Mouse (Mus musculus) stomach, postnatal 0 days (tissue): Measurements from ENCODE around the gene Hjurp. TPM values are rescaled to one million over a fixed set of nuclear protein-coding genes. Genes with fewer than 3 reads are reported as not detected.

ENCODE experiments used
- ATAC-seq: fragments of 200-750 bp; cut with Nextera tagmentation; 2 replicates; pipeline ENCODE4 v1.8.0; 2017; ENCODE audit not compliant: low FRiP score, low TSS enrichment
- DNase-seq: peaks from one replicate; pipeline ENCODE4 v3.0.0-alpha.2; 2016; ENCODE audit warnings: low spot score
- H3K27ac ChIP-seq: fragments of 300-500 bp; sonication (generic); replicated peaks from 2 replicates; pipeline ENCODE4 v1.5.1; 2014; ENCODE audit warnings: mild to moderate bottlenecking, control low read depth
- H3K27me3 ChIP-seq: fragments of 300-500 bp; sonication (generic); 2 replicates; pipeline ENCODE4 v1.6.1; 2014; ENCODE audit warnings: low read length; ENCODE audit not compliant: control insufficient read depth, insufficient read depth
- H3K36me3 ChIP-seq: fragments of 300-500 bp; sonication (generic); 2 replicates; pipeline ENCODE4 v1.6.1; 2014; ENCODE audit warnings: low read length, mixed read lengths; ENCODE audit not compliant: control insufficient read depth, insufficient read depth
- H3K4me1 ChIP-seq: fragments of 300-500 bp; sonication (generic); replicated peaks from 2 replicates; pipeline ENCODE4 v1.6.1; 2014; ENCODE audit warnings: antibody characterized with exemption; ENCODE audit not compliant: control insufficient read depth, insufficient read depth
- H3K4me2 ChIP-seq: fragments of 300-500 bp; sonication (generic); replicated peaks from 2 replicates; pipeline ENCODE4 v1.6.1; 2014; ENCODE audit warnings: low read depth, mild to moderate bottlenecking, control low read depth, moderate library complexity
- H3K4me3 ChIP-seq: fragments of 300-500 bp; sonication (generic); 2 replicates; pipeline ENCODE4 v1.5.1; 2014; ENCODE audit warnings: low read depth, low read length, control low read depth
- H3K9ac ChIP-seq: fragments of 300-500 bp; sonication (generic); 2 replicates; pipeline ENCODE4 v1.6.1; 2014; ENCODE audit warnings: mild to moderate bottlenecking, low read length, control low read depth, mixed read lengths
- H3K9me3 ChIP-seq: fragments of 300-500 bp; sonication (generic); 2 replicates; pipeline ENCODE4 v1.6.1; 2016; ENCODE audit warnings: low read length; ENCODE audit not compliant: control insufficient read depth
- CTCF ChIP-seq: IDR thresholded peaks from 2 replicates; pipeline ENCODE4 v1.5.1; 2016; ENCODE audit warnings: antibody characterized with exemption, low read depth, mild to moderate bottlenecking, moderate library complexity
- EP300 ChIP-seq: optimal IDR thresholded peaks from 2 replicates; pipeline ENCODE3; 2016; ENCODE audit warnings: antibody characterized with exemption
- WGBS: fragments of 180-500 bp; shearing (Covaris S2); extraction: QIAGEN DNeasy Blood & Tissue Kit; methylation state at CpG from one replicate; pipeline ENCODE4 v1.1.7; 2014; 5-methylcytosine and 5-hydroxymethylcytosine counted together
- polyA plus RNA-seq: library from polyadenylated mRNA; unstranded; fragments of >200 nt; fragmentation: Nextera tagmentation; extraction: Ambion mirVana; gene quantifications from 2 replicates; pipeline ENCODE4 v1.2.1, GENCODE M21; 2015

Gene Hjurp
- polyA plus RNA-seq, 1 experiment from 2014 or later = 34.1 TPM

DNA sequence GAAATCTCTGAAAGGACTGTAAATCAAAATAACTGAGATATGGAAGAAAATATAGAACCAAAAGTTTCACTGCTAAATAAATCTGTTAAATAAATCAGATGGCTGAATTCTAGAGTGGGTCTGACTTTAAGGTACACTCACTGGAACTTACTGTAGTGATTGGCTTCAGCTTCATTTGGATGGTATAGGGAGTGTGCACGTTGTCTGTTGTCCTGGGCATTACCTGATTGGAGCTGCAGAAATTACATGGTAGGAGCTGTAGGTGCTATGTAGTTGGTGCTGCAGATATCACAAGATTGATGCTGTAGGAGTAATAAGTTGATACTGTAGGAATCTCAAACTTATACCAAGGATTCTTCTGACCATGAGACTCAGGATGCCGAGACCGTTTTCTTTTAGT is 32.9 kb upstream of the Hjurp start:
- DNase-seq = no peak

DNA sequence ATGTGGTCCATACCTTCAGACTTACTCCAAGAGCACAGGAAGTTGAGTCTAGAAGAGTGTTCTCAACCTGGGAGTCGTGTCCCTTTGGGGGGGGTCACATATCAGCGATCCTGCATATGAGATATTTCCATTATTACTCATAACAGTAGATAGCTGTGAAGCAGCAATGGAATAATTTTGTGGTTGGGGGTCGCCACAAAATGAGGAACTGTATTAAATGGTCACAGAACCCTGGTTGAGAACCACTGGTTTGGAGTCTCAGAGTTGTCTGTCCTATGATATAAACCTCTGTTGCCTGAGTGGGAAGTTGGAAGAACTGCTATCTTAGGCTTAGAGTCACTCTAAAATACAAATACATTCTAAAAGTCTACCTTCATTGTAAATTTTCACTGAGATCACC is 32.5 kb upstream of the Hjurp start:
- WGBS = 47% methylated on average over 3 of the region's 3 CpGs

More for the DNA sequence above, 32.9 kb upstream of the Hjurp start:
- peaks cover 9% of the 10 kb centered on the region for H3K9me3 ChIP-seq
- no peaks in the 10 kb centered on the region for H3K4me1 ChIP-seq
- H3K27ac ChIP-seq = no peak overlapping the region
- no peak overlapping the region for H3K9ac ChIP-seq
- no peak for ATAC-seq
- no peak overlapping the region for H3K4me2 ChIP-seq
- H3K4me3 ChIP-seq = no peak overlapping the region
- H3K27me3 ChIP-seq = no peaks in the 10 kb centered on the region
- WGBS = 64% methylated on average over 3 of the region's 3 CpGs
- TF ChIP-seq EP300 = no peak
- TF ChIP-seq CTCF = no peak
- H3K36me3 ChIP-seq = no peaks in the 10 kb centered on the region

DNA sequence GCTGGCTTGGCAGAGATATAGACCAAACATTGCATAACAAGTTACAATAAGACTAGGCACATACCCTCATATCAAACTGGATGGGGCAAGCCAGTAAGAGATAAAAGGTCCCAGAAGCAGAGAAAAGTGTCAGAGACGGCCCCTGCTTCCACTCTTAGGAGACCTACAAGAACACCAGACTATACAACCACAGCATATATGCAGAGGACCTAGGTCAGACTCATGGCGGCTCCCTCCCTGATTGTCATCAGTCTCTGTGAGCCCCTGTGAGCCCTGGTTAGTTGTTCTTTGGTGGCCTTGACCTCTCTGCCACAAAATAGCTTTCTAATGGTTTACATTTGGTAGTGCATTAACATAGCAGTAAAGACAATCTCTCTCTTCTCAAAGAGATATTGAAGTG is 31.6 kb upstream of the Hjurp start:
- Histone ChIP-seq H3K27me3 (no peaks in the 10 kb centered on the region), H3K4me3 (no peak overlapping the region), H3K4me1 (no peaks in the 10 kb centered on the region), H3K27ac (no peak overlapping the region), H3K4me2 (no peak overlapping the region), H3K9ac (no peak overlapping the region), H3K36me3 (no peaks in the 10 kb centered on the region), H3K9me3 (peaks cover 12% of the 10 kb centered on the region)
- WGBS = 49% methylated on average over 2 of the region's 2 CpGs
- DNase-seq = no peak
- TF ChIP-seq CTCF = no peak
- no peak for ATAC-seq

More for the DNA sequence above, 32.5 kb upstream of the Hjurp start:
- DNase-seq (no peak), ATAC-seq (no peak)
- TF ChIP-seq EP300 (no peak), CTCF (no peak)
- Histone ChIP-seq H3K4me1 (no peaks in the 10 kb centered on the region), H3K4me2 (no peak overlapping the region), H3K4me3 (no peak overlapping the region), H3K27me3 (no peaks in the 10 kb centered on the region), H3K9ac (no peak overlapping the region), H3K36me3 (no peaks in the 10 kb centered on the region), H3K27ac (no peak overlapping the region), H3K9me3 (peaks cover 12% of the 10 kb centered on the region)

DNA sequence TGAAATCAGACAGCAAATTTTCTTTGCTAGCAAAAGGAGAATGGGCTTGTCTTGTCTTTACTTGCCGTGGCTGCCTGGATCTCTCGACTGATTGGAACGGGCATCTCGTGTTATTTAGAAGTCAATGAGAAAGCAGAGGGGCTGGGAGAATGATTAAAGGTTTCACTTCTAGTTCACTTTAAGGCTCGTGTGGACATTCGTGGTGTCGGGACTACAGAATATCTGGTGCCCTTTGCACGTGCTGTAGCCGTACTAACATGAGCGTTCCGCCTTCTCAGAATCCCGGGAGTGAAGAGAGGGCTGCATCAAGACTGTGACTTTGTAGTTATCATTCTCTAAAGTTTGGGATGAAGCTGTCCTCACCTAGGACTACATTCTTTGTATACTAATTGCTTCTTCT is 29.7 kb upstream of the Hjurp start:
- Histone ChIP-seq H3K9ac (no peak overlapping the region), H3K4me3 (no peak overlapping the region), H3K27me3 (no peaks in the 10 kb centered on the region), H3K4me2 (no peak overlapping the region), H3K27ac (no peak overlapping the region), H3K4me1 (no peaks in the 10 kb centered on the region), H3K9me3 (peaks cover 12% of the 10 kb centered on the region), H3K36me3 (no peaks in the 10 kb centered on the region)
- ATAC-seq (no peak), DNase-seq (no peak)
- WGBS = 64% methylated on average over 12 of the region's 12 CpGs
- TF ChIP-seq EP300 (no peak), CTCF (no peak)

DNA sequence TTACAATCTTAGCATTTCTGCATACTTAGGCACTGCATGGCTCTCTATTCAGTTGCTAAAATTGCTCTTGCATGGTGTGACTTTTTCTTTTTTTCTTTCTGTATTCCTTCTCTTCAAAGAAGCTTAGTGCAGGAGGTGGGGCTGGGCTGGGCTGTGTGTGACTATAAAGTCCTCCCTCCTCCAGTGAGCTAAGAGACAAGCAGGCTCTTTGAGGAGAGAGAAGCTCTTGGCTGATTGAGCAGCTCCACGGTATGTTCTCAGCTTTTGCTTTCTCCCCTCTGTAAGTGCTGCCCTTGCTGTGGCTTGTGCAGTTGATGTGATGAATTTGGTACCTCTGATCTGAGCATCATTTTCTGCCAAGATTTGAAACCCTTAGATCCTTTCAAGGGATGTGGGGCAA is 29.1 kb upstream of the Hjurp start:
- Histone ChIP-seq H3K4me3 (no peak overlapping the region), H3K9ac (no peak overlapping the region), H3K4me2 (no peak overlapping the region), H3K4me1 (no peaks in the 10 kb centered on the region), H3K27ac (no peak overlapping the region), H3K27me3 (no peaks in the 10 kb centered on the region), H3K9me3 (peaks cover 12% of the 10 kb centered on the region), H3K36me3 (no peaks in the 10 kb centered on the region)
- TF ChIP-seq CTCF (no peak), EP300 (no peak)
- ATAC-seq (no peak), DNase-seq (peak; percentile 19)
- 57% methylated on average over 1 of the region's 1 CpGs for WGBS

DNA sequence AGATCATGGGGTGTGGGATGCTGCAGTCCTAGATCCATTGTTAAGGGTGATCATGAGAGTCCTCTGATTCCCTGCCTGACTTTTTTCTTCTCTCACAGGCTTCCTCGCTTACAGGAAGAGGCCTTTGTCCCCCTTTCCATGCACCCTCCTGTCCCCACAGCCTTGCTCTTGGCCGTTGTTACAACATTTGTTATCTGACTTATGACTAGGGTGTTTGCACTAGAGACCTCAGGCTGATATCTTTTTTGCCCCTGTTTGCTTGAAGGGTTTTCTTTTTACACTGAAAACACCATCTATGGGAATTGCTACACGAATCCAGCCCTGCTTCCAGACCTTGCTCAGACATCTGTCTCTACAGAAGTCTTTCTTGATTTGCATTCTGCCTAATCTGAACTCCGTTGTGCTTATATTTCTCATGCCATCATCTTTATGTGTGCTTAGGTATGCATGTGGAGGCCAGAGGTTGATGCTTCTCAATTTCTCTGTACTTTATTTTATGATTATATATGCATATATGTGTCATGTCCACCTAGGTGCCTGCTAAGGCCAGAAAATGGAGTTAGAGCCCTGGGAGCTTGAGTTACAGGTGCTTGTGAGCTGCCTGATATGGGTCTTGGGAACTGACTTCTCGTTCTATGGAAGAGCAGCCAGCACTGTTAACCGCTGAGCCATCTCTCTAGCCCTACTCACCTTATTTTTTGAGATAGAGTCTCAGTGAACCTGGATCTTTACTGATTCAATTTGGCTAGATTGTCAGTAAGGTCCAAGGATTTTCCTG is 27.8 kb upstream of the Hjurp start:
- H3K27ac ChIP-seq = no peak overlapping the region
- TF ChIP-seq EP300 = no peak
- no peak for TF ChIP-seq CTCF
- peaks cover 14% of the 10 kb centered on the region for H3K9me3 ChIP-seq
- H3K36me3 ChIP-seq = no peaks in the 10 kb centered on the region
- H3K4me3 ChIP-seq = no peak overlapping the region
- no peak for ATAC-seq
- no peaks in the 10 kb centered on the region for H3K27me3 ChIP-seq
- WGBS = 35% methylated on average over 6 of the region's 6 CpGs
- H3K9ac ChIP-seq = no peak overlapping the region
- no peaks in the 10 kb centered on the region for H3K4me1 ChIP-seq
- H3K4me2 ChIP-seq = no peak overlapping the region
- DNase-seq = peak; percentile 44
